Mouse (Mus musculus) adrenal gland, postnatal 36 days (tissue): ENCODE measurements at regions not wholly inside any gene's neighbourhood (a gene's known extent, or its start where the extent isn't known, plus 50 kb on each side); places are given as distances from the start of the nearest gene placed in this dataset.
A peak's percentile ranks its signal among the peaks of the same experiment; 100 is the strongest.
"Not testable (repeated sequence)": the region's sequence is repeated elsewhere in the genome, so short reads cannot be mapped to it uniquely, and the experiment has no call there.

ENCODE experiments used
- DNase-seq, 2 experiments: peaks; one replicate each; pipeline ENCODE4 v3.0.0; 2021; ENCODE audit warnings: mixed read lengths in 1 of 2

DNA sequence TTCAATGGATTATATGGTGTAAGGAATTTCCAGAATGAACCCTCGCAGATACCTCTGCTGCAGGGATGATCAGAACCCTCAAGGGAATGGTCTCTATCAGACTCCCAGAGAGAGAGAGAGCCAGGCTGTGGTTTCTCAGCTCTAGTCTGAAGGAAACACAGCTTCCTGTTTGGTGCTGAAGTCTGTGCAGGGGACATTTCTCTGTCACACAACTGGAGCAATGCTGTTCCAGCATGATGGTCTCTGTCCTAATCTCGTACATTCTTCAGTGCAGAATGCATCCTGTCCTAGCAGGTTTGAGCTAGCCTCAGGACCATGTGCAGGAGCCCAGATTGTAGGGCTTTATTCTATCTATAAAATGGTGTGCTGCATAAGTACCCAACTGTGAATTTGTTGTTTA lies 93.7 kb downstream of the E330034G19Rik start:
- not testable (repeated sequence) for DNase-seq

- peak; percentile 7 to 22 for DNase-seq
These were observed 95.0 kb downstream of the Polr3a start for GRCm38 (mm10) chr14:24391841-24392240.
